Mouse (Mus musculus) erythroblast, embryonic 14.5 days (primary cell): Measurements from ENCODE around the gene Gm13043. TPM values are rescaled to one million over a fixed set of nuclear protein-coding genes. Genes with fewer than 3 reads are reported as not detected.
"Not testable (repeated sequence)": the region's sequence is repeated elsewhere in the genome, so short reads cannot be mapped to it uniquely, and the experiment has no call there.

Source experiments
- H3K27me3 ChIP-seq: 2 replicates; pipeline ENCODE4 v1.6.1; 2012; ENCODE audit warnings: inconsistent platforms; ENCODE audit not compliant: control insufficient read depth
- H3K36me3 ChIP-seq: 2 replicates; pipeline ENCODE4 v1.6.1; 2012; ENCODE audit warnings: mild to moderate bottlenecking, inconsistent platforms; ENCODE audit not compliant: control insufficient read depth
- H3K4me1 ChIP-seq: 2 replicates; pipeline ENCODE4 v1.6.1; 2012; ENCODE audit warnings: inconsistent platforms; ENCODE audit not compliant: control insufficient read depth
- H3K4me3 ChIP-seq: replicated peaks from 2 replicates; pipeline ENCODE3; 2012; ENCODE audit warnings: moderate library complexity, mild to moderate bottlenecking, inconsistent platforms
- H3K9me3 ChIP-seq: 2 replicates; pipeline ENCODE4 v1.6.1; 2012; ENCODE audit warnings: low read length, inconsistent platforms, mixed read lengths; ENCODE audit not compliant: control insufficient read depth
- GATA1 ChIP-seq: IDR thresholded peaks from 2 replicates; pipeline ENCODE4 v1.6.1; 2012; ENCODE audit warnings: low read length, inconsistent platforms, mixed read lengths
- TAL1 ChIP-seq: IDR thresholded peaks from 3 replicates; pipeline ENCODE4 v1.6.1; 2012; ENCODE audit warnings: low read length, inconsistent platforms, mixed read lengths
- polyA plus RNA-seq: library from polyadenylated mRNA; stranded (reverse); fragments of >175 nt; gene quantifications from 2 replicates; pipeline ENCODE4 v1.2.3, GENCODE M21; 2012

Gene Gm13043
- polyA plus RNA-seq = not detected in 2 replicates

DNA sequence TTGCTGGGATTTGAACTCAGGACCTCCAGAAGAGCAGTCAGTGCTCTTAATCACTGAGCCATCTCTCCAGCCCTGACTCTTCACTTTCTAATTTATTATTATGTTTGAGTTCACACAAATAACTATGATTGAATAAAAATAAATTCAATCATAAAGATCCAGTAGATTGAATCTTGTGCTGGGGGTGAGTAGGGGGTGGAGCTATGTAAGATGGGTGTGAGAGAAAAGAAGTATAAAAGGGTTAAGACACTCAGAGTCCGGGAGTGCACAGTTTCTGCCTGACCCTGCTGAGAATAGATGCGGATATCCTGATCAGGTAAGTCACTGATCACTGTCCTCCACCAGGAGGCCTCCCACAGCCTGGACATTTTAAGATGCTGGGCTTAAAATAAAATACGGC is at the start of gene Gm13043:
Gene Gm13043 (plus strand): TSS at position 301 of the 400 bp plus-strand sequence.
- Histone ChIP-seq H3K4me1 (no peaks in the 10 kb centered on the region), H3K4me3 (no peak within 1 kb of the TSS), H3K36me3 (no peaks in the 10 kb centered on the region), H3K9me3 (no peaks in the 10 kb centered on the region), H3K27me3 (no peaks in the 10 kb centered on the region)
- TF ChIP-seq GATA1 (no peak), TAL1 (no peak)

DNA sequence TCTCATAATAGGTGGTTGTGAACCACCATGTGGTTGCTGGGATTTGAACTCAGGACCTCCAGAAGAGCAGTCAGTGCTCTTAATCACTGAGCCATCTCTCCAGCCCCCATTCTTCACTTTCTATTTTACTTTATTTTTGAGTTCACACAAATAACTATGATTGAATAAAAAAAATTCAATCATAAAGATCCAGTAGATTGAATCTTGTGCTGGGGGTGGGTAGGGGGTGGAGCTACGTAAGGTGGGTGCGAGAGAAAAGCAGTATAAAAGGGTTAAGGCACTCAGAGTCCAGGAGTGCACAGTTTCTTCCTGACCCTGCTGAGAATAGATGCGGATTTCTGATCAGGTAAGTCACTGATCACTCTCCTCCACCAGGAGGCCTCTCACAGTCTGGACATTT is 24.5 kb downstream of the Gm13043 start, which contains the start of gene Gm13040:
Gene Gm13040 (plus strand): TSS at position 301 of the 400 bp plus-strand sequence.
- not testable (repeated sequence) for H3K4me3 ChIP-seq, H3K4me1 ChIP-seq, H3K27me3 ChIP-seq, H3K9me3 ChIP-seq, H3K36me3 ChIP-seq

DNA sequence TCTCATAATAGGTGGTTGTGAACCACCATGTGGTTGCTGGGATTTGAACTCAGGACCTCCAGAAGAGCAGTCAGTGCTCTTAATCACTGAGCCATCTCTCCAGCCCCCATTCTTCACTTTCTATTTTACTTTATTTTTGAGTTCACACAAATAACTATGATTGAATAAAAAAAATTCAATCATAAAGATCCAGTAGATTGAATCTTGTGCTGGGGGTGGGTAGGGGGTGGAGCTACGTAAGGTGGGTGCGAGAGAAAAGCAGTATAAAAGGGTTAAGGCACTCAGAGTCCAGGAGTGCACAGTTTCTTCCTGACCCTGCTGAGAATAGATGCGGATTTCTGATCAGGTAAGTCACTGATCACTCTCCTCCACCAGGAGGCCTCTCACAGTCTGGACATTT is 40.3 kb downstream of the Gm13043 start, which contains the start of the genes BC080695 and Gm13057:
Gene BC080695 (plus strand): TSS at position 301 of the 400 bp plus-strand sequence.
Gene Gm13057 (plus strand): TSS at position 310 of the 400 bp plus-strand sequence.
- not testable (repeated sequence) for H3K27me3 ChIP-seq, H3K9me3 ChIP-seq, H3K4me1 ChIP-seq, H3K4me3 ChIP-seq, H3K36me3 ChIP-seq

Other genes with a start within 250 kb of the Gm13043 start
- not detected in 2 replicates for gene Pdpn, start 211.8 kb upstream of the Gm13043 start, polyA plus RNA-seq
- not detected in 2 replicates for gene Lrrc38, start 161.6 kb upstream of the Gm13043 start, polyA plus RNA-seq
- not detected in 2 replicates for gene Pramel1, start 116.9 kb upstream of the Gm13043 start, polyA plus RNA-seq
- 0.02 and 0.08 TPM in 2 replicates for gene Pramef8, start 98.9 kb upstream of the Gm13043 start, polyA plus RNA-seq
- gene Oog4, start 61.0 kb upstream of the Gm13043 start, polyA plus RNA-seq = not detected in 2 replicates
- not detected in 2 replicates for gene Gm13040, start 24.6 kb downstream of the Gm13043 start, polyA plus RNA-seq
- gene BC080695, start 40.4 kb downstream of the Gm13043 start, polyA plus RNA-seq = not detected in 2 replicates
- not detected in 2 replicates for gene Gm13057, start 40.4 kb downstream of the Gm13043 start, polyA plus RNA-seq
- gene Gm13083, start 103.7 kb downstream of the Gm13043 start, polyA plus RNA-seq = not detected in 2 replicates
- gene Gm13088, start 145.9 kb downstream of the Gm13043 start, polyA plus RNA-seq = not detected in 2 replicates
- gene Gm13089, start 191.4 kb downstream of the Gm13043 start, polyA plus RNA-seq = not detected in 2 replicates
- not detected in 2 replicates for gene Gm13078, start 208.1 kb downstream of the Gm13043 start, polyA plus RNA-seq